Mouse (Mus musculus) MEL (cell line): ENCODE measurements at regions not wholly inside any gene's neighbourhood (a gene's known extent, or its start where the extent isn't known, plus 50 kb on each side); places are given as distances from the start of the nearest gene placed in this dataset.

ENCODE experiments used
- DNase-seq: peaks from one replicate; pipeline ENCODE4 v3.0.0; 2011; ENCODE audit warnings: low read depth, low spot score
- H3K27ac ChIP-seq: 2 replicates; pipeline ENCODE4 v1.5.1; 2012; ENCODE audit warnings: low read depth, mild to moderate bottlenecking, control low read depth, low read length, moderate library complexity; ENCODE audit not compliant: control insufficient read depth
- H3K27me3 ChIP-seq, 2 experiments: fragments of 150-350 bp in 1 of 2; sonication (generic) in 1 of 2; 2 replicates each; pipeline ENCODE4 v1.6.1; 2012; ENCODE audit warnings: low read length in 2 of 2, mild to moderate bottlenecking in 2 of 2, improper control_type of control experiment in 1 of 2, moderate library complexity in 1 of 2; ENCODE audit not compliant: insufficient read depth in 2 of 2, control insufficient read depth in 1 of 2
- H3K36me3 ChIP-seq, 2 experiments: 2 replicates each; pipeline ENCODE4 v1.6.1; 2012 to 2014; ENCODE audit warnings: low read length in 2 of 2, improper control_type of control experiment in 1 of 2, inconsistent platforms in 1 of 2, mild to moderate bottlenecking in 1 of 2; ENCODE audit not compliant: insufficient read depth in 2 of 2, control insufficient read depth in 1 of 2
- H3K4me1 ChIP-seq, 2 experiments: fragments of 150-350 bp in 1 of 2; sonication (generic) in 1 of 2; 2 replicates each; pipeline ENCODE4 v1.6.1; 2012; ENCODE audit warnings: low read length in 2 of 2, improper control_type of control experiment in 1 of 2, mild to moderate bottlenecking in 1 of 2; ENCODE audit not compliant: insufficient read depth in 2 of 2, control insufficient read depth in 1 of 2
- H3K4me3 ChIP-seq, 2 experiments: fragments of 150-350 bp in 1 of 2; sonication (generic) in 1 of 2; 2 replicates each; pipeline ENCODE4 v1.5.1; 2012; ENCODE audit warnings: low read depth in 2 of 2, low read length in 2 of 2, mild to moderate bottlenecking in 2 of 2, moderate library complexity in 2 of 2, control low read depth in 1 of 2, improper control_type of control experiment in 1 of 2; ENCODE audit not compliant: control insufficient read depth in 1 of 2, insufficient read depth in 1 of 2
- H3K79me2 ChIP-seq: 2 replicates; pipeline ENCODE4 v1.6.1; 2012; ENCODE audit warnings: mild to moderate bottlenecking, low read length, moderate library complexity; ENCODE audit not compliant: control insufficient read depth, poor library complexity, insufficient read depth
- H3K9ac ChIP-seq: 2 replicates; pipeline ENCODE4 v1.6.1; 2012; ENCODE audit warnings: low read depth, mild to moderate bottlenecking, control low read depth, low read length, moderate library complexity; ENCODE audit not compliant: control insufficient read depth, poor library complexity, severe bottlenecking
- H3K9me3 ChIP-seq: fragments of 150-350 bp; sonication (generic); replicated peaks from 2 replicates; pipeline ENCODE4 v1.6.1; 2012; ENCODE audit warnings: mild to moderate bottlenecking, low read length, improper control_type of control experiment, moderate library complexity; ENCODE audit not compliant: insufficient read depth
- BHLHE40 ChIP-seq: IDR thresholded peaks from 2 replicates; pipeline ENCODE4 v1.6.1; 2012; ENCODE audit warnings: low read depth, mild to moderate bottlenecking, inconsistent platforms, low read length, improper control_type of control experiment, borderline replicate concordance
- CHD1 ChIP-seq: IDR thresholded peaks from 2 replicates; pipeline ENCODE4 v1.6.1; 2012; ENCODE audit warnings: low read depth, mild to moderate bottlenecking, inconsistent platforms, low read length, improper control_type of control experiment
- CTCF ChIP-seq, 3 experiments: IDR thresholded peaks in 2 of 3; conservative IDR thresholded peaks in 1 of 3; 2 replicates each; pipeline ENCODE4 v1.5.1; 2011 to 2012; ENCODE audit warnings: low read length in 3 of 3, low read depth in 2 of 3, mild to moderate bottlenecking in 2 of 3, improper control_type of control experiment in 1 of 3, inconsistent platforms in 1 of 3, mixed read lengths in 1 of 3, moderate library complexity in 1 of 3; ENCODE audit not compliant: control insufficient read depth in 1 of 3, insufficient read depth in 1 of 3, poor library complexity in 1 of 3, severe bottlenecking in 1 of 3
- ELF1 ChIP-seq: IDR thresholded peaks from 2 replicates; pipeline ENCODE4 v1.6.1; 2014; ENCODE audit warnings: low read depth, mild to moderate bottlenecking, inconsistent platforms, low read length, improper control_type of control experiment, moderate library complexity
- GABPA ChIP-seq: IDR thresholded peaks from 2 replicates; pipeline ENCODE4 v1.6.1; 2012; ENCODE audit warnings: low read depth, mild to moderate bottlenecking, inconsistent platforms, low read length, improper control_type of control experiment, moderate library complexity
- HCFC1 ChIP-seq: IDR thresholded peaks from 2 replicates; pipeline ENCODE4 v1.6.1; 2012; ENCODE audit warnings: low read depth, mild to moderate bottlenecking, inconsistent platforms, low read length, improper control_type of control experiment, moderate library complexity
- JUND ChIP-seq: IDR thresholded peaks from 2 replicates; pipeline ENCODE4 v1.6.1; 2011; ENCODE audit warnings: low read depth, mild to moderate bottlenecking, improper control_type of control experiment, low read length
- KAT2A ChIP-seq: conservative IDR thresholded peaks from 2 replicates; pipeline ENCODE4 v1.6.1; 2012; ENCODE audit warnings: low read depth, low read length, improper control_type of control experiment, inconsistent platforms
- MAFK ChIP-seq: IDR thresholded peaks from 2 replicates; pipeline ENCODE4 v1.6.1; 2011; ENCODE audit warnings: low read depth, mild to moderate bottlenecking, low read length, improper control_type of control experiment, borderline replicate concordance
- MAX ChIP-seq: IDR thresholded peaks from 2 replicates; pipeline ENCODE4 v1.6.1; 2011; ENCODE audit warnings: low read length, improper control_type of control experiment
- MEF2A ChIP-seq: IDR thresholded peaks from 2 replicates; pipeline ENCODE4 v1.6.1; 2014; ENCODE audit warnings: low read depth, mild to moderate bottlenecking, inconsistent platforms, low read length, improper control_type of control experiment; ENCODE audit not compliant: poor library complexity, insufficient replicate concordance, severe bottlenecking; ENCODE audit errors: extremely low read depth
- MYC ChIP-seq: IDR thresholded peaks from 2 replicates; pipeline ENCODE4 v1.6.1; 2011; ENCODE audit warnings: low read depth, mild to moderate bottlenecking, low read length, improper control_type of control experiment, moderate library complexity
- NELFE ChIP-seq: IDR thresholded peaks from 2 replicates; pipeline ENCODE4 v1.6.1; 2011; ENCODE audit warnings: low read depth, low read length, improper control_type of control experiment
- POLR2AphosphoS5 ChIP-seq: IDR thresholded peaks from 2 replicates; pipeline ENCODE4 v1.6.1; 2012; ENCODE audit warnings: low read depth, borderline replicate concordance, mild to moderate bottlenecking, inconsistent platforms, low read length, moderate library complexity, mixed read lengths
- RCOR1 ChIP-seq: IDR thresholded peaks from 2 replicates; pipeline ENCODE4 v1.6.1; 2012; ENCODE audit warnings: low read depth, mild to moderate bottlenecking, inconsistent platforms, low read length, improper control_type of control experiment
- SMC3 ChIP-seq: IDR thresholded peaks from 2 replicates; pipeline ENCODE4 v1.6.1; 2011; ENCODE audit warnings: low read depth, low read length, improper control_type of control experiment
- TBP ChIP-seq: IDR thresholded peaks from 2 replicates; pipeline ENCODE4 v1.8.0; 2011; ENCODE audit warnings: low read depth, low read length, improper control_type of control experiment
- UBTF ChIP-seq: IDR thresholded peaks from 2 replicates; pipeline ENCODE4 v1.6.1; 2012; ENCODE audit warnings: low read depth, mild to moderate bottlenecking, inconsistent platforms, low read length, improper control_type of control experiment, moderate library complexity, borderline replicate concordance; ENCODE audit not compliant: insufficient read depth
- USF1 ChIP-seq: IDR thresholded peaks from 2 replicates; pipeline ENCODE4 v1.6.1; 2014; ENCODE audit warnings: low read depth, mild to moderate bottlenecking, inconsistent platforms, low read length, improper control_type of control experiment, moderate library complexity
- ZC3H11A ChIP-seq: IDR thresholded peaks from 2 replicates; pipeline ENCODE4 v1.6.1; 2012; ENCODE audit warnings: low read depth, mild to moderate bottlenecking, inconsistent platforms, low read length, improper control_type of control experiment
- ZKSCAN1 ChIP-seq: IDR thresholded peaks from 2 replicates; pipeline ENCODE4 v1.6.1; 2012; ENCODE audit warnings: low read depth, mild to moderate bottlenecking, inconsistent platforms, low read length, improper control_type of control experiment, moderate library complexity
- ZMIZ1 ChIP-seq: IDR thresholded peaks from 2 replicates; pipeline ENCODE4 v1.6.1; 2012; ENCODE audit warnings: low read depth, mild to moderate bottlenecking, inconsistent platforms, low read length, improper control_type of control experiment, moderate library complexity
- ZNF384 ChIP-seq: IDR thresholded peaks from 2 replicates; pipeline ENCODE4 v1.6.1; 2012; ENCODE audit warnings: low read depth, mild to moderate bottlenecking, inconsistent platforms, low read length, improper control_type of control experiment

GRCm38 (mm10) chr11:6982076-6982475 lies 81.2 kb upstream of the Adcy1 start:
- no peak for TF ChIP-seq HCFC1
- TF ChIP-seq ZNF384 = no peak
- TF ChIP-seq POLR2AphosphoS5 = no peak
- no peak for TF ChIP-seq CTCF (IDR thresholded peaks at IDR 0.05 in 2 of 3, conservative IDR thresholded peaks at IDR 0.05 in 1 of 3; ENCODE audit: control insufficient read depth in 1 of 3, insufficient read depth in 1 of 3, low read depth in 2 of 3, low read length in 3 of 3, poor library complexity in 1 of 3, severe bottlenecking in 1 of 3)
- no peak for TF ChIP-seq ZMIZ1
- no peak for TF ChIP-seq NELFE
- no peak for TF ChIP-seq MEF2A
- TF ChIP-seq BHLHE40 = no peak
- no peak for TF ChIP-seq TBP
- TF ChIP-seq CHD1 = no peak
- no peak for TF ChIP-seq MYC
- no peak for TF ChIP-seq ZKSCAN1
- no peaks in the 10 kb centered on the region for H3K36me3 ChIP-seq
- no peaks in the 10 kb centered on the region for H3K27me3 ChIP-seq
- H3K4me1 ChIP-seq = no peaks in the 10 kb centered on the region
- H3K9me3 ChIP-seq = no peaks in the 10 kb centered on the region
- DNase-seq = no peak
- no peak overlapping the region for H3K9ac ChIP-seq
- no peak overlapping the region for H3K27ac ChIP-seq
- H3K4me3 ChIP-seq = no peak overlapping the region
- no peaks in the 10 kb centered on the region for H3K79me2 ChIP-seq

- no peak for DNase-seq
- no peaks in the 10 kb centered on the region for H3K36me3 ChIP-seq
Observed at GRCm38 (mm10) chr11:6979656-6980055, 83.6 kb upstream of the Adcy1 start.

GRCm38 (mm10) chr11:6969196-6969595 lies 94.1 kb upstream of the Adcy1 start:
- Histone ChIP-seq H3K27me3 (no peaks in the 10 kb centered on the region), H3K9ac (no peak overlapping the region), H3K4me1 (no peaks in the 10 kb centered on the region), H3K27ac (no peak overlapping the region), H3K36me3 (no peaks in the 10 kb centered on the region), H3K4me3 (no peak overlapping the region), H3K9me3 (no peaks in the 10 kb centered on the region), H3K79me2 (no peaks in the 10 kb centered on the region)
- TF ChIP-seq GABPA = no peak
- TF ChIP-seq MYC = no peak
- TF ChIP-seq BHLHE40 = no peak
- TF ChIP-seq JUND = no peak
- no peak for TF ChIP-seq ELF1
- TF ChIP-seq ZMIZ1 = no peak
- TF ChIP-seq ZNF384 = no peak
- no peak for TF ChIP-seq MAX
- no peak for TF ChIP-seq POLR2AphosphoS5
- no peak for TF ChIP-seq CTCF (IDR thresholded peaks at IDR 0.05 in 2 of 3, conservative IDR thresholded peaks at IDR 0.05 in 1 of 3; ENCODE audit: control insufficient read depth in 1 of 3, insufficient read depth in 1 of 3, low read depth in 2 of 3, low read length in 3 of 3, poor library complexity in 1 of 3, severe bottlenecking in 1 of 3)
- no peak for TF ChIP-seq UBTF
- no peak for TF ChIP-seq KAT2A
- TF ChIP-seq SMC3 = no peak
- no peak for DNase-seq

More at GRCm38 (mm10) chr11:6979656-6980055, 83.6 kb upstream of the Adcy1 start:
- TF ChIP-seq ZC3H11A (no peak), MAFK (no peak), USF1 (no peak), GABPA (no peak), RCOR1 (no peak), ELF1 (no peak), NELFE (no peak), POLR2AphosphoS5 (no peak), TBP (no peak)
- TF ChIP-seq, all 39 proteins: peak for 0
- H3K27me3 ChIP-seq = no peaks in the 10 kb centered on the region
- H3K79me2 ChIP-seq = no peaks in the 10 kb centered on the region
- no peak overlapping the region for H3K27ac ChIP-seq
- no peaks in the 10 kb centered on the region for H3K4me1 ChIP-seq
- H3K9me3 ChIP-seq = no peaks in the 10 kb centered on the region
- no peak overlapping the region for H3K9ac ChIP-seq
- H3K4me3 ChIP-seq = no peak overlapping the region
